Mouse (Mus musculus) testis, adult 2 months (tissue): ENCODE data around the gene Ceacam15.

Experiments used
- CTCF ChIP-seq: fragments of 200-500 bp; IDR thresholded peaks from 2 replicates; pipeline ENCODE4 v1.5.1; 2012; ENCODE audit warnings: low read depth, mild to moderate bottlenecking, inconsistent platforms, low read length, moderate library complexity; ENCODE audit not compliant: control insufficient read depth, insufficient read depth, insufficient replicate concordance
- POLR2A ChIP-seq: fragments of 200-500 bp; IDR thresholded peaks from 2 replicates; pipeline ENCODE4 v1.6.1; 2012; ENCODE audit warnings: low read depth, mild to moderate bottlenecking, inconsistent platforms, low read length, moderate library complexity; ENCODE audit not compliant: control insufficient read depth

- TF ChIP-seq POLR2A (no peak), CTCF (no peak)
These were observed 44.5 kb downstream of the Ceacam15 start for GRCm38 (mm10) chr7:16631025-16631424.
